Mouse (Mus musculus) yolk sac, embryonic 10.5 days (tissue): ENCODE results near the gene Gas7.

Experiments
- DNase-seq: peaks from one replicate; pipeline ENCODE4 v3.0.0-alpha.2; 2017; ENCODE audit warnings: low spot score

The Gas7 gene

GRCm38 (mm10) chr11:67454874-67455526 is at the start of gene Gas7:
Gas7 (plus strand) TSS chr11:67455437.
- peak; percentile 79 for DNase-seq

- DNase-seq, result no peak
Measured at GRCm38 (mm10) chr11:67414346-67414940, 40.8 kb upstream of the Gas7 start.

- no peak for DNase-seq
Measured at GRCm38 (mm10) chr11:67423575-67423974, 31.7 kb upstream of the Gas7 start.

DNA sequence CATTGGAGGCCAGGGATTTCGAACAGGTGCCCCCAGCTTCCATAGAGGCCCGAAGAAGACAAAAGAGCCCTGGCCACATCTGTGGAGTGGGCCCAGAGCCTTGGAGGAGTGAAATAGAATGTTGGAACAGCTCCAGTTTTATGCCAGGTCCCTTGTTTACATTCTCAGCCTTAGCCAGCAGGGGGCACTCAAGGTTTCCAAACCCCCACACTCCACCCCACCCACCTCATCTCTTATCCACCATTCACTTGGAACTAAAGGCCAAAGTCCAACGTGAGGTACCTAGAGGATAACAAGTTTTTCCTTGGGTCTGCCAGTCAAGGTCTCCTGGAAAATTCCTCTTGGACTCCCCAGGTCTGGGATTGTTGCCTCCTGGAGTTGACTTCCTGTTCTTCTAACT is 27.0 kb upstream of the Gas7 start:
- DNase-seq, result peak; percentile 54

- no peak for DNase-seq
Measured at GRCm38 (mm10) chr11:67429836-67430235, 25.4 kb upstream of the Gas7 start.

GRCm38 (mm10) chr11:67431116-67431645 is 24.1 kb upstream of the Gas7 start:
- no peak for DNase-seq

DNA sequence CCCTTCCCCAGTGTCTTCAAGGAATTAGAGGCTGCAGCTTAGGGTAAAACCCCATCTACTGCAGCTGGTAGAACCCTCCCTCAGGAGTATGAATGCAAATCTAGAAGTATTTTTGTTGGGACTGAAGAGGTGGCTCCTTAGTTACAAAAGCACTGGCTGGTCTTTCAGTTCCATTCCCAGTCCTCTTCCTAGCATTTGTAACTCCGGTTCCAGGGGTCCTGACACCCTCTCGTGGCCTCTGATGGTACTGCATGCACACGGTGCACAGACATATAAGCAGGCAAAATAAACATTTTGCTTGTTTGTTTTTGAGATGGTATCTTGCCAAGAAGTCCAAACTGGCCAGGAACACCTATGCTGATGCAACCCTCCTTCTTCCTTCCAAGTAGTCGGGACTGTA is 23.4 kb upstream of the Gas7 start:
- DNase-seq, result no peak

DNA sequence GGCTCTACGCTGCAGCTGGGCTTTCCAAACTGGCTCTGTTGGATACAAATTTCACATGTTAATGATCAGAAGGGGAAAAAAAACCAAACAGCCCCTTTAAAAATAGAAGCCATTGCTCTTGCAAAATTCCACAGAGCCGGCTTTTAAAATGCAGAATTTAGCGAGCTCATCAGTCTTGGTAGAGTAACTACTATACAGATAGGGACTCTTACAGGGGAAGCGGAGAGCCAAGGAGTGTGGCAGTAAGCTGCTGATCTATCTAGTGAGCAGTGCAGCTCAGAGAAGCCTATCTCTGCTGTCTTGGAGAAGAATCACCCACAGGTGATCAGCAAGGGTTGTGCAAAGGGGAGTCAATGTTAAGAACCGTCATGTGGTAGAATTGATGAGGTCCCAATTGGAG is 21.5 kb upstream of the Gas7 start:
- no peak for DNase-seq

DNA sequence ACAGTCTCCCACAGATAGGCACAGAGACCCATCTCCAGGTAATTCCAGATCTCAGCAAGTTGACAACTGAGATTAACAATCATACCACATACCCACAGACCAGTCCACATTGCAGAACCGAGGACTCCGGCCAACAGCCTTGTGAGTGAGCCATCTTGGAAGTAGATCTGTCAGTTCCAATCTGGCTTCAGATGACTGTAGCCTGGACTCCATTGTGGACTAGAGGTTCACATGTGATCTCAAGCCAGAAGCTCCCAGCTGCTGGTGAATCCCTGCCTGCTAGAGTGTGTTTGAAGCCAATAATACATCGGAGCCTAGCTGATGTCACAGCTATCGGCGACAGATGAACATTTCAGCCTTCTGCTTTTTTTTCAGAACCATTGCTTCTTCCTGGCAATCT is 16.5 kb upstream of the Gas7 start:
- DNase-seq, result no peak

- no peak for DNase-seq
Measured at GRCm38 (mm10) chr11:67445058-67445825, 10.0 kb upstream of the Gas7 start.

DNA sequence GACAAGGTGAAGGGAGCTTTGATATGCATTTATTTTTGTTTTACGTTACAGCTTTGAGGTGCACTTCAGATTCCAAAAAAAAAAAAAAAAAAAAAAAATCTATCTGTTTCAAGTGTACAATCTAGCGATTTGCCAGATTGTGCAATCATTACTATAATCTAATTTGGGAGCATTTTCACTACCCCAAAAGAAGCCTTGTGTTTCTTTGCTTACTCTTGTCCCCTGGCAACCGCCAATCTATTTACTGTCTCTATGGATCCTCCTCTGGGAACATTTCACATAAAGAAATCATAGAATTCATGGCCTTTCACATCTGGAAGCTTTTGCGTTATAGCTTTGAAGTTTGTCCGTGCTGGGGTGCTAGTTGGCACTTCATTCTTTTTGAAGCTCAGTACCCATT is 3.7 kb upstream of the Gas7 start:
- DNase-seq, result no peak

DNA sequence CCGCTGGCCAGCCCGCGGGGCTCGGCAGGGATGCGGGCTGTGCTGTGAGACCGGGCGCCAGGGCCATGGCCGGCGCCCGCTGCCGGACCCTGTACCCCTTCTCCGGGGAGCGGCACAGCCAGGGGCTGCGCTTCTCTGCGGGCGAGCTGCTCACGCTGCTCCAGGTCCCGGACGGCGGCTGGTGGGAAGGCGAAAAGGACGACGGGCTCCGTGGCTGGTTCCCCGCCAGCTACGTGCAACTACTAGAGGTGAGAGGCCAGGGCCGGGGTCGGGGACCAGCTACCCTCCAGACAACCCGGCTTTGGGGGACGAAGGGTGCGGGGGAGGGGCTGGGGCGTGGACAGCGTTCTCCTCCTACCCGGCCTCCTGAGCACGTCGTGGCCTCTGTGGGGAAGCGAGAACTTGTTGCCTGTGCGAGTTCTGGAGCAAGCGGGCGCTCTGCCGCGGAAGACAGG is 317 bp downstream of the Gas7 start:
- peak; percentile 42 for DNase-seq

- no peak for DNase-seq
Measured at GRCm38 (mm10) chr11:67456029-67456428, 792 bp downstream of the Gas7 start.

GRCm38 (mm10) chr11:67458171-67458570 is 2.9 kb downstream of the Gas7 start:
- DNase-seq, result no peak

DNA sequence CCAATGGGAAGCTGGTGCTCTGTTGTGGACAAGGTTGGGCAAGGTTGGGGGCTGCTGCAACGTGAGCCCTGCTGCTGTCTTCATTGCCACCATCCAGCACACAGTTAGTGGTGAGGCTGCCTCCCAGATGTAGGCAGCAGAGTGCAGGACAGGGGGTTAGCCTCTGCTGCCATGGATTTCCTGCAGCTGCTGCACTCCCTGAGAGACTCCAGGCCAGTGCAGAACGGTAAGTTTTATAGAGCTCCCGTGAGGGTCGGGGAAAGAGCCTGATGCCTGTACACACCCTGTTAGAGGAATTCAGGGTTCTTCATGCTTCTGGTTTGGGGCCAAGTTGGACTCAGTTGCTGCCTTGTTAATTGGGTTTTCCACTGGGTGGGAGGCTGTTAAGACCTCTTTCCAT is 11.9 kb downstream of the Gas7 start:
- no peak for DNase-seq

GRCm38 (mm10) chr11:67468846-67469245 is 13.6 kb downstream of the Gas7 start:
- no peak for DNase-seq

GRCm38 (mm10) chr11:67474590-67474989 is 19.4 kb downstream of the Gas7 start:
- DNase-seq, result no peak

- DNase-seq, result no peak
Measured at GRCm38 (mm10) chr11:67479534-67479933, 24.3 kb downstream of the Gas7 start.

DNA sequence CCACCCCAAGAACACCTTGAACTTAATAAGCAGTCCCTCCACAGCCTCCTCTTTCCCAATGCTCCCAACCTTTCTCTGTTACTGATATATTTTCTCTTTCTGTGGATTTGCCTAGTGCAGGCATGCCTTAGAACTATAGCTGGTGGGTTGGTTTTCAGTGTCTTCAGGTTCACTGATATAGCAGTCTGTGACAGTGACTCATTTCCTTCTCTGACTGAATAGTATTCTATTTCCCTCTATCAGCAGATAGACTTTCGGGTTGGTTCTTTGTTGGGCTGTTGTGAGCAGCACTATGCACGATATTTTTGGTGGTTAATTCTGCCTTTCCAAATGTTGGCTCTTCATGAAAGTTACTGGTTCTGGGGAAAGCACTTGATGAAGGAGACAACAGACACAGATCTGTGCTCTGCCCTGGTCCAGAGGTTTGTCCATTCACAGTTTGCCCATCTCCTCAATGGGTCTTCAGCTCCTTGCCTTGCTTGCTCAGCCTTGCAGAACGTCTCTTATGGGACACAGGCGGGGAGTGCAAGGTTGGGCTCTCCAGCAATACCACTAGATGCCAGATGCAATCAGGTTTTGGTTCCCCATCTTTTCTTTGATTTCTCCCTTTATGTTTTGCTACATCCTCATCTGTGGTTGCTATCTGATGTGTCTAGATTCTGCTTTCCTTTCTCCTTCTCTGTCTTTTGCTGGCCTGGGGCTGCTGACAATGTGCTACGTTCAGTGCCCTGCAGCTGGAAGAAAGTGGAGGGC is 25.1 kb downstream of the Gas7 start:
- DNase-seq, result no peak

- DNase-seq, result no peak
Measured at GRCm38 (mm10) chr11:67481691-67482090, 26.5 kb downstream of the Gas7 start.

GRCm38 (mm10) chr11:67482217-67482760 is 27.1 kb downstream of the Gas7 start:
- no peak for DNase-seq

DNA sequence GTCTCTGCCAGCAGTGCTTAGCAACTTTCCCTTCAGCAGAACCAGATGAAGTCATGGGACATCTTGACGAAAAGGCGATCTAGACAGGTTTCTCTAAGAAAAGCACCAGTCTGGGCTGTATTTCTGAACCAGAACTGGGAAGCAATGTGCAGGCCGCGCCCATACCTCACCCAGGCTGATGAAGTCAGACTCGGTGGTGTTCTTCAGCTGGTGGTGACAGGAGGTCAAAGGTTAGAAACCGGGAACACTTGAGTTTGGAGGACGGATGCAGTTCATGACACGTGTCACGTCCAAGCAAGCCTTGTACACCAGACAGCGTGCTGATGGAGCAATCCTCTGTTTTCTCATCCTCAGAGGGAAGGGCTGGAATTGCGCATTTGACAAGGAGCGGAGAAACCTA is 32.9 kb downstream of the Gas7 start:
- peak; percentile 48 for DNase-seq
